Mouse (Mus musculus) stomach, embryonic 14.5 days (tissue): ENCODE measurements around the gene Nanp. TPM values are rescaled to one million over a fixed set of nuclear protein-coding genes. Genes with fewer than 3 reads are reported as not detected.

Experiments used
- ATAC-seq: fragments of 200-750 bp; cut with Nextera tagmentation; 2 replicates; pipeline ENCODE4 v1.8.0; 2017; ENCODE audit warnings: low read depth, moderate TSS enrichment; ENCODE audit not compliant: insufficient number of reproducible peaks, insufficient read depth, low FRiP score
- H3K27ac ChIP-seq: fragments of 300-500 bp; sonication (generic); 2 replicates; pipeline ENCODE4 v1.5.1; 2014; ENCODE audit warnings: mild to moderate bottlenecking, low read length, moderate library complexity, mixed read lengths
- H3K27me3 ChIP-seq: fragments of 300-500 bp; sonication (generic); 2 replicates; pipeline ENCODE4 v1.6.1; 2014; ENCODE audit warnings: low read length, control low read depth, mixed read lengths; ENCODE audit not compliant: control insufficient read depth, insufficient read depth
- H3K36me3 ChIP-seq: fragments of 300-500 bp; sonication (generic); 2 replicates; pipeline ENCODE4 v1.6.1; 2014; ENCODE audit warnings: mild to moderate bottlenecking, control low read depth, low read length, moderate library complexity, mixed read lengths; ENCODE audit not compliant: control insufficient read depth, insufficient read depth
- H3K4me1 ChIP-seq: fragments of 300-500 bp; sonication (generic); 2 replicates; pipeline ENCODE4 v1.6.1; 2014; ENCODE audit warnings: low read length, control low read depth, mixed read lengths; ENCODE audit not compliant: control insufficient read depth, insufficient read depth
- H3K4me2 ChIP-seq: fragments of 300-500 bp; sonication (generic); replicated peaks from 2 replicates; pipeline ENCODE4 v1.6.1; 2014; ENCODE audit warnings: low read depth, low read length, control low read depth
- H3K4me3 ChIP-seq: fragments of 300-500 bp; sonication (generic); 2 replicates; pipeline ENCODE4 v1.5.1; 2014; ENCODE audit warnings: low read depth, low read length, control low read depth
- H3K9ac ChIP-seq: fragments of 300-500 bp; sonication (generic); replicated peaks from 2 replicates; pipeline ENCODE4 v1.6.1; 2014; ENCODE audit warnings: low read depth, mild to moderate bottlenecking, control low read depth, low read length, moderate library complexity, mixed read lengths
- H3K9me3 ChIP-seq: fragments of 300-500 bp; sonication (generic); 2 replicates; pipeline ENCODE4 v1.6.1; 2016; ENCODE audit warnings: low read depth, low read length, control low read depth; ENCODE audit not compliant: control insufficient read depth
- WGBS: fragments of 180-500 bp; shearing (Covaris S2); extraction: QIAGEN DNeasy Blood & Tissue Kit; methylation state at CpG from one replicate; pipeline ENCODE4 v1.1.7; 2014; 5-methylcytosine and 5-hydroxymethylcytosine counted together
- polyA plus RNA-seq: library from polyadenylated mRNA; unstranded; fragments of >200 nt; fragmentation: Nextera tagmentation; extraction: Ambion mirVana; gene quantifications from 2 replicates; pipeline ENCODE4 v1.2.1, GENCODE M21; 2014

Gene Nanp
- polyA plus RNA-seq, 1 experiment from 2014 or later = 48.7 TPM

DNA sequence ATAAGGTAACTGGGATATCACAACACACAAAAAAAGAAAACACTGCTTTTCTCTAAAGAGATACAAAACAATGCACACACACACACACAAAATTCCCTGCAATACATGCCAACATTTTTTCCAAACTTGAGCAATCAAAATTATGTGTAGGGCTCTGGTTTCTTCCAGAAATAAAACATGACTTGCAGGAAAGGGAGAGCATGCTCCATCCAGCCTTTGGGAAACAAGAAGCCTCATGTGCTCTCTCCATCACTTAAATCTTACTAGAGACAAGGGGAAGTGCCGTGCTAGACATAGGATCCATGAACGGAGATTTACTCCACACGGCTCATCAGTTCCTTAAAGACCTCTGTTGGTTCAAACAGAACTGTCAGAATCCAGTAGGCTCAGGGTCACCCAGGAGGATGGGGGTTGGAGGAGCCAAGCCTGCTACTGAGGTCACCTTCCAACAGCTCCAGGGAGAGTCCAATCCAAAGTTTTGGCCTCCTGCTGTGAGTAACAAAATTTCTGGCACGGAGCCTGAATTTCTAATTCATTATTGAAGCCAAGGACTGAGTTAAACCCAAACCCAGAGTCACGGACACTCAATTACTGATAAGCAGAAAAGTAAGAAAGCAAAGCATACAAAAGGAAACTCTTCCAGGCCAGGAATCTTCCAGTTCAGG lies 32.8 kb downstream of the Nanp start:
- WGBS = 76% methylated on average over 5 of the region's 5 CpGs
- Histone ChIP-seq H3K27ac (no peak overlapping the region), H3K4me3 (no peak overlapping the region), H3K4me2 (no peak overlapping the region), H3K36me3 (no peaks in the 10 kb centered on the region), H3K4me1 (peaks cover 7% of the 10 kb centered on the region; the same call in 1 of the 2 replicates), H3K9ac (no peak overlapping the region), H3K9me3 (no peaks in the 10 kb centered on the region), H3K27me3 (no peaks in the 10 kb centered on the region)
- no peak for ATAC-seq

- no peak for ATAC-seq
- WGBS = 87% methylated on average over 10 of the region's 10 CpGs
These were observed 34.8 kb downstream of the Nanp start for GRCm38 (mm10) chr2:151004390-151004789.

GRCm38 (mm10) chr2:151003796-151004195 lies 35.4 kb downstream of the Nanp start:
- Histone ChIP-seq H3K36me3 (no peaks in the 10 kb centered on the region), H3K27ac (no peak overlapping the region), H3K4me1 (peaks cover 15% of the 10 kb centered on the region; the same call in 1 of the 2 replicates), H3K9me3 (no peaks in the 10 kb centered on the region), H3K9ac (no peak overlapping the region), H3K4me3 (no peak overlapping the region), H3K4me2 (no peak overlapping the region), H3K27me3 (no peaks in the 10 kb centered on the region)
- no peak for ATAC-seq
- 76% methylated on average over 6 of the region's 6 CpGs for WGBS

More at GRCm38 (mm10) chr2:151004390-151004789, 34.8 kb downstream of the Nanp start:
- H3K36me3 ChIP-seq = no peaks in the 10 kb centered on the region
- H3K27ac ChIP-seq = no peak overlapping the region
- H3K4me1 ChIP-seq = peaks cover 10% of the 10 kb centered on the region; the same call in 1 of the 2 replicates
- no peak overlapping the region for H3K4me3 ChIP-seq
- no peaks in the 10 kb centered on the region for H3K27me3 ChIP-seq
- H3K9me3 ChIP-seq = no peaks in the 10 kb centered on the region
- no peak overlapping the region for H3K9ac ChIP-seq
- no peak overlapping the region for H3K4me2 ChIP-seq

DNA sequence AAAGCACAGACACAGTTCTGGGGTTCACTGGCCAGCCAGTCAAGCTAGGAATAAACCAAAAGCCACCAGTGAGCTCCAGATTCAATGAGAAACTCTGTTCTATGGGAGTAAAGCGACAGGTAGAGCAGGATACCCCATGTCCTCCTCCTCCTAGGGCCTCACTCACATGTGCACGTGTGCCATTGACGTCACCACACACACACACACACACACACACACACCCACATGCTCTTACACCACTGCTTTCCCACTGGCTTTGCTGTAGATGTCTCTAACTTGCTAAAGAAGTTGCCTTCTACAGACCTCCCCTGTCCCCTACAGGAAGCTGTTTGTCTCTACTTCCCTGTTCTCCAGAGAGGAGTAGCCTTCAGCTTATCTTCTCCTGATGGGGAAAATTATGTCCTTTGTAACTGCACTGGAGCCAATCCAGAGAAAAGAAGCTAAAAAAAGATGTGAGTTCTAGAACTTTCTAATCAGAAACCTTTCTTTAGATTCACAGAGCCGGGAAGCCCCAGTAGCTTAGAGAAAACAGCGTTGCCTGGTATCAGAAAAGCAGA lies 37.5 kb downstream of the Nanp start:
- no peak overlapping the region for H3K4me3 ChIP-seq
- ATAC-seq = no peak
- no peak overlapping the region for H3K27ac ChIP-seq
- peaks cover 12% of the 10 kb centered on the region; the same call in 1 of the 2 replicates for H3K4me1 ChIP-seq
- H3K9me3 ChIP-seq = no peaks in the 10 kb centered on the region
- no peak overlapping the region for H3K9ac ChIP-seq
- H3K36me3 ChIP-seq = no peaks in the 10 kb centered on the region
- no peaks in the 10 kb centered on the region for H3K27me3 ChIP-seq
- H3K4me2 ChIP-seq = no peak overlapping the region
- WGBS = 79% methylated on average over 5 of the region's 5 CpGs

DNA sequence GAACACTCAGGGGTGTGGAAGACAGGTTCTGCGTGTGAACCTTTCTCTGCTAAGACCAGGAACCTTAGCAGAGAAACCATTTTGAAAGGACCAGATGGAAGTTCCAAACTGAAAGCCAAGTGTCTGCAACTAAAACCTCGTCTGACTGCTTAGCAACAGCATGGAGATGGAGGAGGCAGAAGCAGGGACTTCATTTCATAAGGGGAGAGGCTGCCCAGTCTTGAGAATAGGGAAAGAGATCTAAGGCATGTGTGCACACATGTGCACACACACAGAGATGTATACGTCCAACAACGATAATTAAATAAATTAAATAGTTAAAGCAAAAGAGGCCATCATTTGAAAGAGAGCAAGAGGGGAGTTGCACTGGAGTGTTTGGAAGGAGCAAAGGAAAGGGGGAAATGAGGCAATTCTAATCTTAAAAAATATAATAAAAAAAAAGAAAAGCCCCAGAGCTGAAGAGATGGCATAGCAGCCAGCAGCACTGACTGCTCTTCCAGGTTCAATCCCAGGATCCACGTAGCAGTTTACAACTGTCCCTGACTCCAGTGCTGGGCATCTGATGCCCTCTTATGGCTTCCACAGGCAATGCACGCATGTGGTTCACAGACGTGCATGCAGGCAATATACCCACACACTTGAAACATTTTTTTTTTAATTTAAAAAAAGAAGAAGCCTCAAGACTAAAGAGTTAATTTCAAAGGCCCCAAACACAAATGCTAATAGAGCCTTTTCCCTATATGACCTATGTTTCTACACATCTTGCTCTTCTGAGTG lies 38.6 kb downstream of the Nanp start:
- no peaks in the 10 kb centered on the region for H3K27me3 ChIP-seq
- H3K4me2 ChIP-seq = no peak overlapping the region
- H3K36me3 ChIP-seq = no peaks in the 10 kb centered on the region
- 0 out of 2 replicates have a peak, but pooled peaks have one; percentile 59 for ATAC-seq
- WGBS = 51% methylated on average over 7 of the region's 7 CpGs
- no peak overlapping the region; the same call in 1 of the 2 replicates for H3K27ac ChIP-seq
- H3K9ac ChIP-seq = no peak overlapping the region
- H3K9me3 ChIP-seq = no peaks in the 10 kb centered on the region
- H3K4me3 ChIP-seq = no peak overlapping the region
- peaks cover 12% of the 10 kb centered on the region; the same call in 1 of the 2 replicates for H3K4me1 ChIP-seq

DNA sequence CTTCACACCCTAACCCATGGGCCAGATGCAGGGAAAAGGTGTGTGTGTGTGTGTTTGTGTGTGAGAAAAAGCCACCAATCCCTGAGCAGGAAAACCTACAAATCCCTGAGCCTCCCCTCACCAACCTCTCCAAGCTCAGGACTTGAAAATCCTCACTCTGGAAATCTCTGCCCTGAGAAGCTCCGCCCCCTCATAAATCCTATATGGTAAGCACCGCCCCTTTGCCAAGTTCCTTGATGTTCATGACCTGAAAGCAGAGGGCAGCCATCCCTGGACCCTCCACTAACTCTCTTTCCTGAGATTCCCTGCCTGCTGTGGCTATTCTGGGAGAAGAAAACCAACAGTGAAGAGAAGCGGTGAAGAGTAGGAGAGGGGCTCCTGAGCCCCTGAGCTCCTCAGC lies 40.2 kb downstream of the Nanp start:
- Histone ChIP-seq H3K27me3 (no peaks in the 10 kb centered on the region), H3K4me1 (peaks cover 12% of the 10 kb centered on the region; the same call in 1 of the 2 replicates), H3K9ac (no peak overlapping the region), H3K4me3 (no peak overlapping the region), H3K9me3 (no peaks in the 10 kb centered on the region), H3K4me2 (no peak overlapping the region), H3K36me3 (no peaks in the 10 kb centered on the region), H3K27ac (no peak overlapping the region)
- WGBS = 40% methylated on average over 3 of the region's 3 CpGs
- ATAC-seq = no peak

- no peak for ATAC-seq
- 78% methylated on average over 5 of the region's 5 CpGs for WGBS
- H3K27ac ChIP-seq = no peak overlapping the region
These were observed 41.6 kb downstream of the Nanp start for GRCm38 (mm10) chr2:150997618-150998017.

DNA sequence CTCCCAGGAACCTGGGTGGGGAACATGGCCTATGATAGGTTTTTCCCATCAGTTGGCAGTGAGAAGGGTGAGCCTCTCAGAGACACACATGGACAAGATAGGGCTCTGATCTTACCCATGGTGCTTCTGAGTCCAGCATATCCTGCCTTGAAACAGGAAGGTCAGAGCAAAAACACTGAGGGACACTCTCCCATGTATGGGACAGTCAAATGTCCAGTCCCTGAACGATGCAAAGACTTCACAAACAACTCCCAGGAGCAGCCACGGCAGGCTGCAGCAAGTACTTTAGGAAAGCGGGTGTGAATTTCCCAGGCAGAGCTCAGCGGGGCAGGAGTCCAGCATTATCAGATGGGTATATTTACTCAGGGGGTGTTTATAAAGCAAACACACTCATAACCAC lies 43.9 kb downstream of the Nanp start:
- 67% methylated on average over 4 of the region's 4 CpGs for WGBS
- no peak overlapping the region for H3K9ac ChIP-seq
- no peaks in the 10 kb centered on the region for H3K27me3 ChIP-seq
- H3K36me3 ChIP-seq = no peaks in the 10 kb centered on the region
- no peak for ATAC-seq
- H3K4me2 ChIP-seq = no peak overlapping the region
- peaks cover 9% of the 10 kb centered on the region; the same call in 1 of the 2 replicates for H3K4me1 ChIP-seq
- H3K9me3 ChIP-seq = no peaks in the 10 kb centered on the region
- no peak overlapping the region for H3K4me3 ChIP-seq
- no peak overlapping the region for H3K27ac ChIP-seq

More at GRCm38 (mm10) chr2:150997618-150998017, 41.6 kb downstream of the Nanp start:
- peaks cover 12% of the 10 kb centered on the region; the same call in 1 of the 2 replicates for H3K4me1 ChIP-seq
- H3K9me3 ChIP-seq = no peaks in the 10 kb centered on the region
- no peak overlapping the region for H3K9ac ChIP-seq
- H3K36me3 ChIP-seq = no peaks in the 10 kb centered on the region
- H3K4me3 ChIP-seq = no peak overlapping the region
- H3K4me2 ChIP-seq = no peak overlapping the region
- H3K27me3 ChIP-seq = no peaks in the 10 kb centered on the region
